Mouse (Mus musculus): ENCODE data around the gene Gm20388. TPM values are rescaled to one million over a fixed set of nuclear protein-coding genes. Genes with fewer than 3 reads are reported as not detected.
A peak's percentile ranks its signal among the peaks of the same experiment; 100 is the strongest.

The Gm20388 gene
- polyA plus RNA-seq, 1 experiment from 2014 or later, result 1.4 TPM

GRCm38 (mm10) chr8:124351636-124352035 is 4441.0 kb downstream of the Gm20388 start:
- no peak overlapping the region for H3K4me2 ChIP-seq (ENCODE audit: low read depth, low read length)
- no peaks in the 10 kb centered on the region for H3K36me3 ChIP-seq (ENCODE audit: control insufficient read depth, insufficient read depth)
- 47% methylated on average over 5 of the region's 5 CpGs for WGBS (ENCODE audit: insufficient replicate concordance)
- no peak overlapping the region for H3K27ac ChIP-seq (ENCODE audit: low read length)
- no peaks in the 10 kb centered on the region for H3K27me3 ChIP-seq (ENCODE audit: control insufficient read depth, insufficient read depth, low read depth, low read length)
- no peak for ATAC-seq (ENCODE audit: low read depth)
- H3K4me3 ChIP-seq (ENCODE audit: low read depth, low read length), result no peak overlapping the region
- no peaks in the 10 kb centered on the region for H3K4me1 ChIP-seq (ENCODE audit: control insufficient read depth, low read depth, low read length)
- no peak overlapping the region for H3K9ac ChIP-seq (ENCODE audit: low read depth, low read length)
- no peaks in the 10 kb centered on the region for H3K9me3 ChIP-seq (replicated peaks; ENCODE audit: control insufficient read depth, low read length)

- WGBS (ENCODE audit: insufficient replicate concordance), result 56% methylated on average over 3 of the region's 3 CpGs
- Histone ChIP-seq H3K9me3 (replicated peaks; ENCODE audit: control insufficient read depth, low read length) (no peaks in the 10 kb centered on the region), H3K4me2 (ENCODE audit: low read depth, low read length) (no peak overlapping the region), H3K4me1 (ENCODE audit: control insufficient read depth, low read depth, low read length) (no peaks in the 10 kb centered on the region), H3K4me3 (ENCODE audit: low read depth, low read length) (no peak overlapping the region), H3K27me3 (ENCODE audit: control insufficient read depth, insufficient read depth, low read depth, low read length) (no peaks in the 10 kb centered on the region), H3K27ac (ENCODE audit: low read length) (no peak overlapping the region), H3K36me3 (ENCODE audit: control insufficient read depth, insufficient read depth) (no peaks in the 10 kb centered on the region), H3K9ac (ENCODE audit: low read depth, low read length) (no peak overlapping the region)
- no peak for ATAC-seq (ENCODE audit: low read depth)
Measured at GRCm38 (mm10) chr8:124360911-124361310, 4450.3 kb downstream of the Gm20388 start.

- Histone ChIP-seq H3K4me2 (ENCODE audit: low read depth, low read length) (peak overlapping the region; percentile 5; the same call in 1 of the 2 replicates), H3K36me3 (ENCODE audit: control insufficient read depth, insufficient read depth) (no peaks in the 10 kb centered on the region), H3K27ac (ENCODE audit: low read length) (peak overlapping the region; percentile 24), H3K27me3 (ENCODE audit: control insufficient read depth, insufficient read depth, low read depth, low read length) (no peaks in the 10 kb centered on the region), H3K9me3 (replicated peaks; ENCODE audit: control insufficient read depth, low read length) (no peaks in the 10 kb centered on the region), H3K4me1 (ENCODE audit: control insufficient read depth, low read depth, low read length) (no peaks in the 10 kb centered on the region), H3K4me3 (ENCODE audit: low read depth, low read length) (0 out of 2 replicates have a peak overlapping the region, but pooled peaks have one; percentile 11), H3K9ac (ENCODE audit: low read depth, low read length) (no peak overlapping the region)
- no peak for ATAC-seq (ENCODE audit: low read depth)
- 58% methylated on average over 11 of the region's 11 CpGs for WGBS (ENCODE audit: insufficient replicate concordance)
Measured at GRCm38 (mm10) chr8:124361773-124362427, 4451.3 kb downstream of the Gm20388 start.

- Histone ChIP-seq H3K27me3 (ENCODE audit: control insufficient read depth, insufficient read depth, low read depth, low read length) (no peaks in the 10 kb centered on the region), H3K9me3 (replicated peaks; ENCODE audit: control insufficient read depth, low read length) (no peaks in the 10 kb centered on the region), H3K4me1 (ENCODE audit: control insufficient read depth, low read depth, low read length) (no peaks in the 10 kb centered on the region), H3K27ac (ENCODE audit: low read length) (no peak overlapping the region), H3K4me2 (ENCODE audit: low read depth, low read length) (no peak overlapping the region), H3K36me3 (ENCODE audit: control insufficient read depth, insufficient read depth) (no peaks in the 10 kb centered on the region), H3K9ac (ENCODE audit: low read depth, low read length) (no peak overlapping the region), H3K4me3 (ENCODE audit: low read depth, low read length) (no peak overlapping the region)
- ATAC-seq (ENCODE audit: low read depth), result 0 out of 2 replicates have a peak, but pooled peaks have one; percentile 7
- WGBS (ENCODE audit: insufficient replicate concordance), result 62% methylated on average over 7 of the region's 7 CpGs
Measured at GRCm38 (mm10) chr8:124362589-124362988, 4451.9 kb downstream of the Gm20388 start.

- Histone ChIP-seq H3K27ac (ENCODE audit: low read length) (no peak overlapping the region), H3K4me1 (ENCODE audit: control insufficient read depth, low read depth, low read length) (no peaks in the 10 kb centered on the region), H3K4me3 (ENCODE audit: low read depth, low read length) (no peak overlapping the region), H3K9me3 (replicated peaks; ENCODE audit: control insufficient read depth, low read length) (no peaks in the 10 kb centered on the region), H3K36me3 (ENCODE audit: control insufficient read depth, insufficient read depth) (no peaks in the 10 kb centered on the region), H3K4me2 (ENCODE audit: low read depth, low read length) (no peak overlapping the region), H3K9ac (ENCODE audit: low read depth, low read length) (no peak overlapping the region), H3K27me3 (ENCODE audit: control insufficient read depth, insufficient read depth, low read depth, low read length) (no peaks in the 10 kb centered on the region)
- ATAC-seq (ENCODE audit: low read depth), result no peak
- 84% methylated on average over 15 of the region's 15 CpGs for WGBS (ENCODE audit: insufficient replicate concordance)
Measured at GRCm38 (mm10) chr8:124363337-124363736, 4452.7 kb downstream of the Gm20388 start.

- Histone ChIP-seq H3K27ac (ENCODE audit: low read length) (no peak overlapping the region), H3K9ac (ENCODE audit: low read depth, low read length) (no peak overlapping the region), H3K4me3 (ENCODE audit: low read depth, low read length) (no peak overlapping the region), H3K4me1 (ENCODE audit: control insufficient read depth, low read depth, low read length) (no peaks in the 10 kb centered on the region), H3K4me2 (ENCODE audit: low read depth, low read length) (no peak overlapping the region), H3K9me3 (replicated peaks; ENCODE audit: control insufficient read depth, low read length) (no peaks in the 10 kb centered on the region), H3K36me3 (ENCODE audit: control insufficient read depth, insufficient read depth) (no peaks in the 10 kb centered on the region), H3K27me3 (ENCODE audit: control insufficient read depth, insufficient read depth, low read depth, low read length) (no peaks in the 10 kb centered on the region)
- 16% methylated on average over 8 of the region's 8 CpGs for WGBS (ENCODE audit: insufficient replicate concordance)
- no peak for ATAC-seq (ENCODE audit: low read depth)
Measured at GRCm38 (mm10) chr8:124368213-124368612, 4457.6 kb downstream of the Gm20388 start.

- no peaks in the 10 kb centered on the region for H3K9me3 ChIP-seq (replicated peaks; ENCODE audit: control insufficient read depth, low read length)
- ATAC-seq (ENCODE audit: low read depth), result no peak
- no peak overlapping the region for H3K9ac ChIP-seq (ENCODE audit: low read depth, low read length)
- 66% methylated on average over 17 of the region's 17 CpGs for WGBS (ENCODE audit: insufficient replicate concordance)
- H3K4me3 ChIP-seq (ENCODE audit: low read depth, low read length), result no peak overlapping the region
- no peaks in the 10 kb centered on the region for H3K36me3 ChIP-seq (ENCODE audit: control insufficient read depth, insufficient read depth)
- H3K27me3 ChIP-seq (ENCODE audit: control insufficient read depth, insufficient read depth, low read depth, low read length), result no peaks in the 10 kb centered on the region
- no peak overlapping the region for H3K4me2 ChIP-seq (ENCODE audit: low read depth, low read length)
- no peak overlapping the region for H3K27ac ChIP-seq (ENCODE audit: low read length)
- no peaks in the 10 kb centered on the region for H3K4me1 ChIP-seq (ENCODE audit: control insufficient read depth, low read depth, low read length)
Measured at GRCm38 (mm10) chr8:124370422-124371183, 4460.0 kb downstream of the Gm20388 start.

GRCm38 (mm10) chr8:124371410-124372123 is 4460.9 kb downstream of the Gm20388 start:
- no peaks in the 10 kb centered on the region for H3K9me3 ChIP-seq (replicated peaks; ENCODE audit: control insufficient read depth, low read length)
- H3K36me3 ChIP-seq (ENCODE audit: control insufficient read depth, insufficient read depth), result no peaks in the 10 kb centered on the region
- H3K4me1 ChIP-seq (ENCODE audit: control insufficient read depth, low read depth, low read length), result no peaks in the 10 kb centered on the region
- H3K4me3 ChIP-seq (ENCODE audit: low read depth, low read length), result no peak overlapping the region
- no peak for ATAC-seq (ENCODE audit: low read depth)
- no peak overlapping the region for H3K9ac ChIP-seq (ENCODE audit: low read depth, low read length)
- no peak overlapping the region for H3K27ac ChIP-seq (ENCODE audit: low read length)
- no peaks in the 10 kb centered on the region for H3K27me3 ChIP-seq (ENCODE audit: control insufficient read depth, insufficient read depth, low read depth, low read length)
- no peak overlapping the region for H3K4me2 ChIP-seq (ENCODE audit: low read depth, low read length)
- WGBS (ENCODE audit: insufficient replicate concordance), result 71% methylated on average over 23 of the region's 23 CpGs

- Histone ChIP-seq H3K4me1 (ENCODE audit: control insufficient read depth, low read depth, low read length) (no peaks in the 10 kb centered on the region), H3K27ac (ENCODE audit: low read length) (no peak overlapping the region), H3K4me2 (ENCODE audit: low read depth, low read length) (no peak overlapping the region), H3K36me3 (ENCODE audit: control insufficient read depth, insufficient read depth) (no peaks in the 10 kb centered on the region), H3K27me3 (ENCODE audit: control insufficient read depth, insufficient read depth, low read depth, low read length) (no peaks in the 10 kb centered on the region), H3K4me3 (ENCODE audit: low read depth, low read length) (no peak overlapping the region), H3K9me3 (replicated peaks; ENCODE audit: control insufficient read depth, low read length) (no peaks in the 10 kb centered on the region), H3K9ac (ENCODE audit: low read depth, low read length) (no peak overlapping the region)
- ATAC-seq (ENCODE audit: low read depth), result no peak
- 71% methylated on average over 5 of the region's 5 CpGs for WGBS (ENCODE audit: insufficient replicate concordance)
Measured at GRCm38 (mm10) chr8:124373753-124374152, 4463.1 kb downstream of the Gm20388 start.

All from liver, embryonic 16.5 days (tissue).